Mouse (Mus musculus) bone marrow, adult 2 months (tissue): ENCODE measurements at regions not wholly inside any gene's neighbourhood (a gene's known extent, or its start where the extent isn't known, plus 50 kb on each side); places are given as distances from the start of the nearest gene placed in this dataset.

Experiments used
- CTCF ChIP-seq: fragments of 200-500 bp; IDR thresholded peaks from 2 replicates; pipeline ENCODE4 v1.5.1; 2011; ENCODE audit warnings: low read length, control low read depth; ENCODE audit not compliant: control insufficient read depth, insufficient read depth
- POLR2A ChIP-seq: fragments of 200-500 bp; IDR thresholded peaks from 2 replicates; pipeline ENCODE4 v1.6.1; 2011; ENCODE audit warnings: low read depth, mild to moderate bottlenecking, control low read depth, low read length, borderline replicate concordance; ENCODE audit not compliant: control insufficient read depth

DNA sequence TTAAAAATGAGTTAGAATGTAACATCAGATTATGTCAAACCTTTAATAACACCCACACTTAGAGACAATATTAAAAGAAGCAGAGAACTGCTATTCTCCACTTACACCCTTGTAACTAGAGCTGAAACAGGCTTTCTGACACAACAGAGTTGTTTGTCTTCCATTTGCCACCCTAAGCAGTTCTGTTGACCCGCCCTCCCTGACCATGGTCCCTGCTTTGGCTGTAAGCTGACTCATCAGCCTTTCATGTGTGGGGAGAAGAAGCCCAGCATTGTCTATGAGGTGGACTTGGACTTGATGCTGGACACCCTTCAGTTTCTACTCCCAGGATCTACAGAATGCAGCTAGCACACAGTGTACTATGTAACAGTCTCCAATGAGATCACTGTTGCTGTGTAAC, 91.6 kb upstream of the Zfp706 start:
- TF ChIP-seq POLR2A, result no peak
- no peak for TF ChIP-seq CTCF
